Mouse (Mus musculus): Measurements from ENCODE around the gene Hoga1.

DNA sequence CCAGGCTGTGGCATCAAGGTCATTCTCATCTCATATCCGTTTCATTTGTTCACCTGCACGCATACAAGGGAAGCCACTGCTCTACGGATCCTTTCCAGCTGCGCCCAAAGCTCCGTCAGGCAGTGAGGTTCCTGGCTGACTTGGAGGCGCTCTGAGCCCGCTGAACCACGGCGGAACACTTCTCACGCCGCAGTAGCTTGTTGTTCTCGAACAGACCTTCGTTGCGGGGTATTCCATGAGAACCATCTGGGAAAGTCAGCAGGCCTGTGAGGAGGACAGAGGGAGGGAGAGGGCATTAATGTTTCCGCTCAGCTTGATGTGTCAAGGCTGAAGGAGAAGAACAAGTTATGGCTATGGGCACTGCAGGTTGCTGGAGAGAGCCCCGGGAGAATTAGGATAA, 30.6 kb downstream of the Hoga1 start:
- TF ChIP-seq GATA1 (IDR thresholded peaks at IDR 0.05; ENCODE audit: borderline replicate concordance, low read length) = no peak
- no peak for TF ChIP-seq CTCF (IDR thresholded peaks at IDR 0.05; ENCODE audit: low read depth, low read length)
- no peak for TF ChIP-seq TAL1 (conservative IDR thresholded peaks at IDR 0.05; ENCODE audit: low read depth, low read length)

Data from G1E (cell line).